Mouse (Mus musculus) 416B (cell line): ENCODE data around the gene Pdgfd.

Experiments used
- DNase-seq: peaks from one replicate; pipeline ENCODE4 v3.0.0; 2011; ENCODE audit warnings: low read depth

The Pdgfd gene

DNA sequence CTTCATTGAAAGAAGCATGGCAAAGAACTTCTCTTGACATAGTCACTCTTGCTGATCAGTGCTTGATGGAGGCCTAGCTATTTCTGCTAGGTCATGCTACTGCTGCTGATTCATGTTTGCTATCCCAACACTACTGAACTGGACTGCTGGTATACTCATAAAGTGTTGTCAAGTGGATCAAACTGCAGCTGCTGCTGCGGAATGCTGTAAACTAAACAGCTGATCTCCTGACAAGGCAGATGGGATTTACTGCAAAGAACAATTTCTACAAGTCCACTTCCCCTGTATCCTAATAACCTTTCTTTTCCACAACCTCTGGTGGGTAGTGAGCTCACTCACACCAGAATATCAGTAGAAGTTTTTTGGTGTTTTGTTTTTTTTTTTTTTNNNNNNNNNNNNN is 148.7 kb downstream of the Pdgfd start:
- DNase-seq: no peak

DNA sequence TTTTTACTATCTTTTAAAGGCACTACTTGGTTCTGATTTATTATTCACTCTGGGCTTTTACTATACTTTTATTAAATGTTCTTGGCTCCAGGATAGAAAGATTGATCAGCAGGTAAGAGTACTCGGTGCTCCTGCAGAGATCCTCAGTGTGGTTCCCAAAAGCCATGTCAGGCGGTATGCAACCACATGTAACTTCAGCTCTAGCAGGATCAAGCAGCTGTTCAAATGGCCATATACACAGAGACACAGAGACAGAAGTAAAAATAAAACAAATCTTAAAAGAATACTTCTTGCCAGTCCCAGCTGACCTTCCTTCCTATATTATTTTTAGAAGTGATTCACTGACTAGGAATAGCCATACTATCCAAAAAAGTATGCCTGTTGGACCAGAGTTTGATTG is 157.0 kb downstream of the Pdgfd start:
- DNase-seq: no peak

DNA sequence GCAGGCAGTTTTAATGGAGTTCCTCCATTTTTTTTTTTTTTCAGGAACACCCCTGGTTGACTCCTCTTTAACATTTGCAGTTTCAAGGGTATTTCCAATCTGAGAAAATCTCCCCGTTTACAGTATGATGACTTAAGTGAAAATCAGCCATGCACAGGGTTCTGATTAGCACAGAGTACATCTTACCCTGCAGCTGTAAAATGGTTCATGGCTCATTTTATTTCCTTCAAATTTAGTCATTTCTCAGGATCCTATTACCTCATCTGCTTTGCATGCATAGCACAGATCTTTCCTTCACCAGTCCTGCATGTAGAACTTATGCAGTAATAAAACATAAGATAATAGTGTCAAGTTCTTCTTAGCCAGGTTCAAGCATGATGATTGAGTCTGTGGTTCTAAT is 165.1 kb downstream of the Pdgfd start:
- DNase-seq: no peak

DNA sequence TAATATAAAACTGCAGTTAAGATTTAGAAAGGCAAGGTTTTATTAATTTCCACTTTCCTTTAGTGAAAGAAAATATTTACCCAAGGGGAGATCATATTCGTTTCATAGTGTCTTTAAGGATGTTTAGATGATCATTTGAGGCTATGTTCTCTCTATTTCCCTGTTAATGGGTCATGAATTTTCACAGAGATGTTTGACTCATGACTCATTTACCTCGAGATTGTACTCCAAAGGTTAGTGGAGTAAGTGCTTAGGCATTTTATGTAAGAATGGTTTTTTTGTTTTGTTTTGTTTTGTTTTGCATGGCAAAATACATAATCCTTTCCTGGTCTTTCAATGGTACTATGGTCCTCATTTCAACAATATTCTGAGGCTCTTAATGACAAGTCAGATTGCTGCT is 167.9 kb downstream of the Pdgfd start:
- DNase-seq: no peak

DNA sequence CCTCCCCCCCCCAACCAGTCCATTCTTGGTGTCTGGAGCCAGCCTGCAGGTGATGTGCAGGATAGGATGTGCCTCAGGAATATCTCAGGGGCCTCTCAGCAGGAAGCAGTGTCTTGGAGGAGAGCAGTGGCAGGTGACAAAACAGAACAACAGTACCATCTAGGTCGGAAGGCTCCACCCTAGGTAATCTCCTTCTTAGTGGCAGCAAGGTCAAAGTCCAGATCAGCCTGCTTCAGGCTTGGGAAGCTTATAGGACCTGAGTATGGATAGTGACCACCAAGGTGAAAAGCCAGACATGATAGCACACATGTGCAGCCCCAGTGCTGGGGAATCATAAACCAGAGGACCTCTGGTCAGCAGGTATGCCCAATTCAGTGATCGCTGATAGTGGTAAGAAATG is 169.5 kb downstream of the Pdgfd start:
- DNase-seq: no peak

DNA sequence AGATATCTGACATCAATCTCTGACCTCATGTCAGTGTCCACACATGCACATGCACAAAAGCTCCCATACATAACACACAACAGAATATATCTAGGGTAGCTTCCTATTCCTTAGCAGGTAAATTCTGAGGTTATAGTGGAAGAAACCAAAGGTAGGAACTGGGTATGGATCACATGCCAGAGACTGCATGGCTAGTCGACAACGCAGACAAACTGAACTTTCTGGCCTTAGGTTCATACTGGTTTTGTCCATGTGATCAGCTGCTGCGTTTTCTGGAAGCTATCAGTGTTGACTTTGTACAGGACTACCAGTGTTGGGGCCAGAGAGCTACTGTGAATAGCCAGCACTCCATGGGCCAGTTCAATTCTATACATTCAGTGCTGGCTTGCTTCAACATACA is 170.0 kb downstream of the Pdgfd start:
- no peak for DNase-seq

DNA sequence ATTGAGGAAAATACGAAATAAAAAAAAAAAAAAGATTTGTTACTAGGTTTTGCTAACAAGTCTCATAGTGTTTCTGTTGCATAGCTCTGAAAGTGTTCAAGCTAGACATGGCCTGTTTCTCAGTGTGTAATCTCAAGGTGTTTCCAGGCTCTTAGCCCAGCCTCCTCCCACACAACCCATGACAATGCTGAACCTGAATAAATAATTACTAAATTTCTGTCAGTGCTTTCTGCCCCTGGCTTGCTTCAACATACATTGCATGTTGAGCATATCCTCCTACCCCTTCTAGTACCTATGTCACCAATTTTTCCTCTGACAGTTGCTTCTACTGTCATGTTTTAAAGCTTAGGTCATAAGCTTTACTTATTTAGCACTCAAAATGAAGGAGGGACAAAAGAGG is 171.0 kb downstream of the Pdgfd start:
- DNase-seq: no peak

DNA sequence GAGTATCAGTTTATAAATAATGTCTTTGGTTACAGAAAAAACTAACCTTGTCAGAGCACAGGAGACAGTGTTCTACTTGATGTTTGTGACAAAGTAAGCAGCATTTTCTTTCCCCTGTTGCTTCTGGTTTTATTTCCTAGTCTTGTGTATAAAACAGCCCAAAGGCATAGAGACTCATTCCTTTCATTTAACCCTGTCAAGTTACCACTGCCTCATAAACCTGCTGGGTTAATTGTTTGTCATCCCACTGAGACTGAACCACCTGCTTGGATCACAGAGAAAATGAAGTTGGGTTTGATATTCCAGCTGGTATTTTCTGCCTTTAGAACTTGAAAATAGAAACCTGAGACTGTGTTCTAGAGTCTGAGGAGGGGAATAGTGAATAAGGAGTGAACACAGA is 172.4 kb downstream of the Pdgfd start:
- no peak for DNase-seq

DNA sequence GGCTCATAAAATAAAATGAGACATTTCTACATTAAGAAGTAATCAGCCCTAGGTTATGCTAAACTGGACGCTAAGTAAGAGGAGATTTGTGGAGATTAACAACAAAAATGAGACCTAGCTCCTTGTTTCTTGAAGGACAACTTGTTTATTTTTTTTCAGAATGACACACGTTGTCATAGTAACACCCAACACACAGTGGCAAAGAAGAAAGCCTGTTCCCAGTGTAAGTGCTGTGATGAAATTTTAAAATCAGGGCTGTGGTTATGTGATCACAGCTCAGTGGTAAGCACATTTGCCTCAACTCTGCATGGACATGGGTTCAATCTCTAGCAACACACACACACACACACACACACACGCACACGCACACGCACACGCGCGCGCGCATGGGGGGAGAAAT is 174.5 kb downstream of the Pdgfd start:
- DNase-seq: no peak

DNA sequence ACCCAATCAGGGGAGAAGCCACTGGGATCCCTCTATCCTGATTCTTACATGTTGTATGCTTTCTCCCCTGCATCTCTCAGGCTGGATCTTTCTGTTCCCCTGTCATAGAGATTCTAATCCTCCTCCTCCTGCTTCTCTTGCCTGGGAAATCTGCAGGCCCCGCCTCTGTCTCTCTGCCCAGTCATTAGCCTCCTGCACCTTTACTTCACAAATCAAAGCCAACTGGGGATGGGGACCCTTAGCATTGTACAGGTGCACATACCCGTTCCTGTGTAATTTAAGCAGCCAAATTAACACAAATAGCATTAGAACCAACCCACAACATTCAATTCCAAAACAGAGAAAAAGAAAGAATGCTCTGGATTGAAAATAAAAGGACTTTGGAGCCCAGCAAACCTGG is 176.1 kb downstream of the Pdgfd start:
- DNase-seq: no peak

DNA sequence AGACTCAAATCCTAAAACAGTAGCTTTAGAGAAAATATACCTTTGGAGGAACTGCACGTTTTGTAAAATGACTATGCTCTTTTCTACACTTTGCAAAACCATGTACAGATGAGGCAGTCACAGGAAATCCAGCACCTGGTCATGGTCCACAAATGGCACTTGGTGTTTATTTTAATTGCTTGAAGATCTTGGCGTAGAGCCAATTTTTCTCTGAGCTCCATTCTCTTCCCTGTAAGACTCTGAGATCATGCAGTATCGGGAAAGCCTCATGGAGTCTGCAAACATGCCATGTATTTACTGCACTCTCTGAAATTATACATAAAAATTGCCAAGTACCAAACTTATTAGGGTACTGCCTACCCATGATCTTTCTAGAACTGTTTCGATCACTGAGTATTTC is 176.5 kb downstream of the Pdgfd start:
- DNase-seq: no peak

DNA sequence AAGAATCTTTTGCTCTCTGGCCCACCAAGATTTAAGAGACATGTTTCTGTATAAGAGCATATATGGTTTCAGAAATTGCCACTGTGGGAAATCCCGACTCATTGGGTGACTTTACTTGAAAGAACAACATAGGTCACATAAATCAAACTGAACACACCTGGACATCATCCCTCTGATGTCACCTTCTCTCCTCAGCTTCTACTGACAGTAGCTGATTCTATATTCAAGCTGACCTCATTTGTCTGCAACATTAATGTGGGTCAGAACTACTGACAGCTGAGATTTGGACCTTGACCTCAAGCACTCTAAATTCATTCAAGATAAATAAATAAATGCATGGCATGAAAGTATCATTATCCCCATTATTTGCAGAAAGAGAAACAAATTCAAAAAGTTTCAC is 177.0 kb downstream of the Pdgfd start:
- DNase-seq: no peak

DNA sequence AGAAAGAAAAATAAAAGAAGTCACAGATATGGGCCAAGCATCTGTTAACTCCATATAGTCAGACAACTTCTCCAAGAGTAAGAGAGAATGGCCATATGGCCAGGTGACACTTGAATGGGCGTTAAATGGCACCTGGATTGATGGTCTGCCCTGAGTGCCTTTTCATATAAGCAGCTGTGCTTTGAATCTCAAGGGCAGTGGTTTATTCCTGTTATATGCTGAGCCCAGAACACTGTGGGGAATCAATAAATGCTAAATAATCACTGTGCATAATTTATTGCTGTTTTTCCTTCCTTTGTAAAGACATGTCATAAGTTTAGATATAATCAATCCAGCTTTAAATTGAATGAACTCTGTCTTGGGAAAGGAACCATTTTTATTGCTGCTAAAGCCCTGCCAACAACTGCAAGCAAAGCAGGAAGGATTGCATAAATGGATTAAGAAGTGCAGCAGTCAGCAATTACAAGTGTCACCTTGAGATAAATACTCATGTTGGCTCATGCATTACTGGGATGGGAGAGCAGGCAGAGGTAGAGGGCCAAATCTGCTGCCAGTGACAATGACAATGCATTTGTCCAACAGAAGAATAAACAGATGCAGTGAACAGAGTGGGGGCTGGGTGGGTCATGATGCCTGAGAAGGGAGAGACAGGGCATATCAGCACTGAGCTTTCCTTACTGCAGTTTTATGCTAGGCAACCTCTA is 185.0 kb downstream of the Pdgfd start:
- no peak for DNase-seq

DNA sequence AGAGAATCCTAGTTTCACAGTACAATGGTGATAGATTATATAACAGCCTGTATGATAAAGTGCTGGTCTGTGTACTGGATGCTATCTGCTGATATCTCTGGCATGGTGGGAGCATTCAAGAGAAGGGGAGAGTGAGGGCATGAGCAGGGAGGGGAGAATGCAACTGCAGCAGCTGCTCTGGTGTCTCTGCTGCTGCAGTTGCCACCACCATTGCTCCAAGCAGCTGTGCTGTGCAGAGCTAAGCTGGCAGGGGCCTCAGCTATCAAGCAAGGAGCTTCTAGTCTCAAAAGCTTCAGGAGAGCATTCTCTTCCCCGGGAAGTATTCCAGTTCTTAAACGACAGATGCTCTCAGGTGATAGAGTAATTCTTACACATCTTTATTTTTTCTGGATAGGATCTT is 192.4 kb downstream of the Pdgfd start:
- no peak for DNase-seq

DNA sequence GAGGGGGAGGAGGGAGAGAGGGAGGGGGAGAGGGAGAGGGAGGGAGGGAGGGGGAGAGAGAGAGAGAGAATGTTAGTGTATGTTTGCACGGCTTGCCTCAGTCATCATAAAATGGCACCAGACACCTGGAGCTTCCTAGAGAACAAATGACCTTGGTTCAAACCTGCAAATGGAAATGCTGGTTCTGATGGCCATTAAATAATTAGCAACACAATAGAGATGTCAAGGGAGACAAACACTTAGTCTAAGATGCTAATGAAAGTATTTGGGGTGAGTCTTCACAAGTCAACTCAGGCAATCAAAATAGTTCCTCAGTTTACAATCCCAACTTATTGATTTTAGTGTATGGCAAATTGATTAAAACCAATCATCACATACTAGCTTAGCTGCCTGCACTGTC is 198.2 kb downstream of the Pdgfd start:
- DNase-seq: no peak

DNA sequence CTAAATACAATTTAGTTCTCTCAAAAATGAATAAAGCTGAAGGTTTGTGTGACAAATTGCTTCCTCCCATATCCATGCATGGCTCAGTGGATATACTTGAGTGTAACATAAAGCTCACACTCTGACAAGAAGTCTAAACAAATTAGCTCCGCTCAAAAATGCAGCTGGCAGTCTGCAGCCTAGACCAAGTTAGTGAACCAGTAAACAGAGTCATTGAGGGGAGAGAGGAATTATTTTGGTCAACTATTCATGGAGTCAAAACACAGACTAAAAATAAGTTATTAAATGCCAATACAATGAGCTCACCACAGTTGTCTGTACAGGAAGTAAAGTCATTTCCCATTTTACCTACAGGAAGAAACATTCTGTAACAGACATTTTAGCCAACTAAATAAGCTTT is 233.4 kb downstream of the Pdgfd start:
- peak; percentile 46 for DNase-seq

DNA sequence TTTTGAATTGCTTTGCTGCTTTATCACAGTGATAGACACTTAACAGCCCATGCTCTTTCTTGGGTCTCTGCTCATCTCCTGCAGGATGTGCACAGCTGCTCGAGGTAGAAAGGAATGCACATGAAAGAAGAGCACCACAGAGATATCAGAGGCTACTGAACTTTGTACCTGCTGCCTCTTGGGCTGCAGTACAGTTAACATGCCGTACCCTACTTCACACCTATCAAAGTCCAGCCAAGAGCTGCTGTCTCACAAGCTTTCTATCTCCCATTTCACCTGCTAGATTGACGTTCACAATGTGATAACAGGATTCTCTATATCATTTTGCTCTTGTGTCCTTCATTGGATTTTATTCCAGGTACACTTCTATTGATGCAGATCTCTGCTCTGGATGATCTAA is 238.2 kb downstream of the Pdgfd start:
- no peak for DNase-seq

DNA sequence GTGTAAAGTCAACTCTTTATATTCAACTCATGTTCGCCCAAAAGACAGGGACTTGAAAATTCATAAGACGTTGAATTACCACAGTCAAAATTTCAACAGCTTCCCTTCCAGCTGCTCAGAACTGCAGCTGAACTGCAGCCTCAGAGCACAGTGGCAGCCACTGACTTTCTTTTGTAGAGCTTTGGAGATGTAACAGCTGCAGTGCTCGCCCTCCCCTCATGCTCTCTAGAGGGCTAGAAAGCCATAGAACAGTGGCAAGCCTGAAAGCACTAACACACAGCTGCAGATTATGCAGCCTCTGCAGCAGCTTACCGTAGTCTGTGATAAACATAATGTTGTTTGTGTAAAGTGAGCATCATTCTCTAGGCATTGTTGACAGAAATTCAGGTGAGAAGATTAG is 239.6 kb downstream of the Pdgfd start:
- no peak for DNase-seq

DNA sequence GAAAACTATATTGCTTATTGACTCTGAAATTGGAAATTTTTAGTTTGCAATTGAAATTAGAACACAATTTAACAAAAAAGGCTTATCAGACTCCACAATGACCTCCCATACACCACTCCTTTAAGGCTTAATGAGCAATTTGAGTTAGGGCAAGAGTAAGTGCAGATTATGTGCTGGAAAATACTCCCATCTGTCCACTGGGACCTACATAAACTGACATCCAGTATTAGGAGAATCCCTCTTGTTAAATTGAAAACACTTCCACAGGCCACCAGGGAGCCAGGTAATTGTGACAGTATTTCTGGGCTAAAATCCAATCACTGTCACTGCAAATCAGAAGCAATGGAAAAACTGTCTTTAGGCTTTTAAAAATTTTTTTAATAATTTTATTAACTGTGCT is 256.2 kb downstream of the Pdgfd start:
- no peak for DNase-seq
